Mouse (Mus musculus): ENCODE results near the gene Srgap2.
A peak's percentile ranks its signal among the peaks of the same experiment; 100 is the strongest.

The Srgap2 gene

DNA sequence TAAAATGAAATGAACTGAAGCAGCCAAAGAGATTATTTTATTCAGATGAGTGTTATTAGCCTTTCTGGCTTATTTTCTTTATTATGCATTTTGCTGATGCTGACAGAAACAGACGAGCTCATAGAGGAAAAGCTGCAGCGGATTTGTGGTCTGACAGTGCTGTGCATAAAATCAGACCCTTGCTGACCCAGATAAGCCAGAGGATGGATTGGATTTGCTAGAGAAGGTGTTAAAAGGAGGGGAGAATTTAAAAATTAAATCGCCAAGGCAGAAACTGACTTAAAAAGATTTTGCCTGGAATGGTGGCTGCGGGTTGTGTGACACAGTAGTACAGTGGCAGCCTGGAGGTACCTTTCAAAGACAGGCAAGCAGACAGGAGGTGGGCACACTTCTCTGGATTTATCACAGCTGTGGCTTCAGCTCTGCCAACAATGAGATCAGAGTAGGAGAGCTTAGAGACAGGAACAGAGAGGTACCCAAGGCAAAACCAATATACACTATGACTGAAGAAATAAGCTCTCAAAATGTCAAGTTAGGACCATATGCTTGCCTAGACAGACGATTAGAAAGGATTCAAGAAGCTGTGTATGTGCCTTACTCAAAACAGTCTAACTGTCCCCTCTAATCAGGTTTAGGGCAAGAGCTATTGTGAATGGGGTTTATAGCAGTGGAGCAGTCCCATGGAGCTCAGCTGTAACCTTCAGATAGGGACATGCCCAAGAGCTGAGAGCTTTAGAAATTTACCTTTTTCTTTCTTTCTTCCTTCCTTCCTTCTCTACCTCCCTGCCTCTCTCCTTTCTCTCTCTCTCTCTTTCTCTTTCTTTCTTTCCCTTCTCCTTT, 109.1 kb downstream of the Srgap2 start:
- no peak for DNase-seq (ENCODE audit: low spot score)

DNA sequence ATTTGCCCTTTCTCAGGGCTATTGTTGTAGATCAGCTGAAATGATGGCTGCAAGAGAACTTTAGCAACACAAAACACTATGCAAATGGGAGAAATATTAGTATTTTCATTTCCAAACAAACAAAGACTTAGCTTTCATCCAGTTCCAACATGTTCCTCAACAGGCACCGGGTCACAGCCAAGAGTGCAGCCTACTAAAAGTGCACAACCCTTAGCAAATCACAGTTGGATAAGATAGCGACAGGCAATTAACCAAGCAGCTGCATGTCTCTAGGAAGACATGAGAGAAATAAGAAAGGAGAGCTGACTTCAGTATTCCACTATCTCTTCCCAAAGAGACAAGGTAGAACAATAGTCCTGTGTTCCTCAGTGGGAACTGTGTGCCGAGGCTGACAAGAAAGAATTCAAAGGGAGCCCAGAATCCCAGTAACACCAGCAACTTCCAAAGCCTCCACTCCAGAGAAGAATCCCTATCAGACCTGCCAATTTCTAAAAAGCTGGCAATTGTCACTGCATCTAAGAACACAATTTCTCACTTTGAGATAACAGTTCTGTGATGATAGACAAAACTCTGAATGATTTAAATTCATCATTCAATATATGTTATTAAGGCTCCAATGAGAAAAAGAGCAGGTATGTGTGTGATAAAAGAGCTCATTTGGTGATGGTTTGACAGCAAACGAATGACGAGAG, 109.9 kb downstream of the Srgap2 start:
- DNase-seq (ENCODE audit: low spot score), result no peak

DNA sequence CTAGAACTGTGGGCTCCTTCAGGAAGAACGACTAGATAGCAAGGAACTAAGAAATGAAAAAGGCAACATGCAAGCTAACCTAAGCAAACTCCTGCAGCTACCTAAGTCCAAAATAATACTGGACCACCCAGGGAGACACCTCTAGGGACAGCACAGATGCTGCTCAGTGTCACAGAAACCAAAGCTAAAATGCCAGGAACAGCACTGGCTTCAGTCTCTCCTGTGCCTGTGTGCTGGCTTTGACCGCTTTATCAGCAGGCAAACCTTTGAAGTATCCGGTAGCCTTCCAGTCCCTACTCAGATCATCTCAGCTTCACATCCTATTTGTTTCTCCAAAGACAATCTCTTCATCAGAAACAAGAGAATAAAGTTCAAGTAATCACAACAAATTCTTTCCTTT, 123.6 kb downstream of the Srgap2 start:
- DNase-seq (ENCODE audit: low spot score), result no peak

DNA sequence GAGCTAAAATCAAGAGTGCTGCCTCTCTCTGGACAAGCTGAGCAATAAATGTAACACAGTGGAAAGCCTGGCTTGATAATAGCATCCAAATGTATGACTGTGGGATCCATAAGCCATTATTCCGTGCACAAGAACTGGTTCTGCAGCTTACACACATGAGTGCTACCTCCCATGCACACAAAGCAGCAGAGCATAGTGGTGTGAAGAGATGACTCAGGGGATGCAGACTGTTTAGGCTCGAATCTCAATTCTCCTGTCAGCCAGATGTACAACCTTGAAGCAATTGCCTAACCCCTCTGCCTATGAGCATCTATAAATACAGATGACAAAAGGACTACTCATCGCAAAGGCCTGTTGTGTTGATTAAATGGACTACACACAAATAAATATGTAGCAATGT, 126.3 kb downstream of the Srgap2 start:
- no peak for DNase-seq (ENCODE audit: low spot score)

DNA sequence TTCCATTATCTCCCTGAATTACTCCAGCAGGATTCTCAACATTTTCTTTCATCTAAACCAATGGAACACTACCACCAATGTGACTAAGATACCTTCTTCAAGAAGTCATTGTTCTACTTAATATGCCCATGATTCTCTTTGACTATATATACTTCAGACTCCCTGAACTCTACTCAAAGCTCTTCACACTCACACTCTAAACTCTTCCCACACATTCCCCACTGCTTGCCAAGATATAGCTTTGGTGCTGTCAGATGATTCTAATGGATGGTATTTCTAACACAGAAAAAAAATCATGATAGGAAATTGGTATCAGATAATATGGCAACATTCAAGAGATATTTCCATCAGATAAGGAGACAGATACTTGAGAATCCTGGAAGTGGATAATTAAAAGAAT, 129.0 kb downstream of the Srgap2 start:
- no peak for DNase-seq (ENCODE audit: low spot score)

DNA sequence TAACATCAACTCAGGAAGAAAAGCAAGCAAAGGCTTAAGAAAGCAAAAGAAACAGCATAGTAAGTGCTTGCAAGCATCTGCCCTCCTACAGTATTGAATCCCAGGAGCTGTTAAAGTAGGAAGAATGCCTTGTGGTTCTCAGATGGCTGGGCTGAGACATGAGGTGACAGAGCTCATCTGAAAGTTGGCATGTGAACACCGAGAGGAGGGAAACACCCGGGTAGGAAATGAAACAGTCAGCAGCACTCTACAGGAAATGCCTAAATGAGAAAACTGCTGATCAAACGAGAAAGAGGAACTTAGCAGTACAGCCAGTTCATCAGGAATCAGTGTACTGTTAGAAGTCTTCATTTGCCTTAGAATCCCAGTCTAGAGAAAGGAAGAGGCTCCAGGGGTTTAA, 142.7 kb downstream of the Srgap2 start:
- peak; percentile 63 for DNase-seq (ENCODE audit: low spot score)

DNA sequence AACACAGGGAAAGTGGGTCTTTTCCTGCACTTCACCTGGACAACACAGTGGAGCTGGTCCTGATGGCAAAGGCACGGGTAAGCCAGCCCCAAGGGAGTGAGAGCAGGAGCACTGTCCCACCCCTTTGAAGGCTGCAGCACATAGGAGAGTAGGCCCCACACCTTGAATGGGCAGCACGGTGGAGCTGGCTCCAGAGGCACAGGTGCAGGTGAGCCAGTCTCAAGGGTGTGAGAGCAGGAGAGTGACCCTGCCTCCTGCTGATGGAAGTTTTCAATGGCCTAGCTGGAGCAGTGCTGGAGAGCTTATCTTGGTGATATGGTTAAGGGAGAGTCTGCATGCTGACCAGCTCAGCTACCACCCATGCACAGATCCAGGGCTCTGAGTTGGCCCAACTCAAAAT, 145.0 kb downstream of the Srgap2 start:
- no peak for DNase-seq (ENCODE audit: low spot score)

DNA sequence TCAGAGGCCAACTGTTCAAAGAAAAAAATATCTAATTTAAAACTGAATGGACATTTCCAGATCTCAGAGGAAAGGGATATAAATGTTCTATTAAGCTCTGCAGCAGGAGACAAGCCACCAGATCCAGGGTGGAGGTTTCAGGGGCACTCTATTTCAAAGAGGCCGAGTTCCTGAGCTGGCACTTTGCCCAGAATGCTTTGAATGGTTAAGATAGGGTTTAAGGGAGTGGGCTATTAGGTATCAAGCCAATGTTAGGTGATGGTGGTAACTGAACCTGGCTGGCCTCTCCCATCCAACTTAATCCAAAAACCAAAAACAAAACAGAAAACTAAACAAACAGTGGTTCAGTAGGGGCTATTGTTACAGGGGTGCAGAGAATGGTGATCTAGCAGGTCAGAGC, 146.9 kb downstream of the Srgap2 start:
- DNase-seq (ENCODE audit: low spot score), result no peak

DNA sequence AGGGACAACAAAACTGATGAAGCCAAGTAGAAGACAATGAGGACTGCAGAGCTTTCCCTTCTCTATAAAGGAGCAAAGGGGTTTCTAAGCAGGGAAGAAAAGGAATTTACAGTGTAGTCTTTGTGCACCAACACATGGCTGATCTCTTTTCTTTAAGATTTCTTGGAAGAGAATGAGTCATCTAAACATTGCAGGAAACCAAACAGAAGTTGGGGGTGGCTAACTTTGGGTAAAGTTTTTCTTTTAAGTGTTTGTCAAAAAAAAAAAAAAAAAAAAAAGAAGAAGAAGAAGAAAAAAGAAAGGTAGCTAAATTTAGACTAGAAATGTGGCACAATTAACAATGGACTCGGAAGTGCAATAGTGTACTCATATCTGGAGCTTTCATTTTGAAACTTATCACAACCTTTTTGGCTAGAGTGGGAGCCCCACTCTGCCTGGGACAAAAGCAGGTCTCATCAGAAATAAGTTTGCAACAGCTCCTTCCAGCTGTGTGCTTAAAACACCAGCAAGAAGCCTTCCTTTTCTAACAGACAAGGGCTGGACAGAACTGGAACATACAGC, 148.2 kb downstream of the Srgap2 start:
- no peak for DNase-seq (ENCODE audit: low spot score)

DNA sequence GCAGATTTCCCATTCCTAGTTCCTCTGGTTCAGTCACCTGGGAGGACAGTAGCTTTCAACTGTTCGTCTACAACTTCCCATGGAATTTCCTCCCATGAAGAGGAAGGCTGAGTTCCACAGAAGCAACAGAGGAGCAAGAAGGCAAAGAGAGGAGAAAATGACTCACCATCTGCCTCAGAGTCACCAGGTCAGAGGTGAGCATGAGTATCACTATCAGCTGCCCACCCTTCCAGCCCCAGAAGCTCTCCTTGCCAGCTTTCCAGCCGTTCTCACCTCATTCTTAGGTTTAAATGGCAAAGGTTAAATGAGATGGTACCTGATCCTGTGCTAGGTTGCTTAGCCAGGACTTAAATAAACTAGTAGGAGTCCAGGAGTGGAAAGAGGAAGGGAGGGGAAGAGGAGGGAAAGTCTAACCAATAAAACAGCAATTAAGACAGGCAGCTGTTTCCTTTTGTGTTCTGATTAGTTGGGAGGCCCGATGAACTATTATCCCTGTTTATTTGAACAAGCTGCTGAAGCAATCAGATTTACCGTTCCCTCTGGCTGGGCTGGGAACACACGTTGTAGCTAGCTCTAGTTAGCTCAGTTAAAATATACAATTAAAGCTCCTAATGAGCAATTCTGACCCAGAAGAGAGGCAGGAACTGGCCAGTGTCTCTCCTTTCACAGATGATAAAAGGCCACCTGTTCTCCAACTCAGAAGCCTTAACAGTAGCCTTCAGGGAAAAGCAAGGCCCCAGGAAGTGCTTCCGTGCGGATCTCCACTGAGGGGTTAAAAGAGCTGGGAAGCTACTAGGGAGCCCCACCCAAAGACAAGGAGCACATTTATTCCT, 148.9 kb downstream of the Srgap2 start:
- no peak for DNase-seq (ENCODE audit: low spot score)

DNA sequence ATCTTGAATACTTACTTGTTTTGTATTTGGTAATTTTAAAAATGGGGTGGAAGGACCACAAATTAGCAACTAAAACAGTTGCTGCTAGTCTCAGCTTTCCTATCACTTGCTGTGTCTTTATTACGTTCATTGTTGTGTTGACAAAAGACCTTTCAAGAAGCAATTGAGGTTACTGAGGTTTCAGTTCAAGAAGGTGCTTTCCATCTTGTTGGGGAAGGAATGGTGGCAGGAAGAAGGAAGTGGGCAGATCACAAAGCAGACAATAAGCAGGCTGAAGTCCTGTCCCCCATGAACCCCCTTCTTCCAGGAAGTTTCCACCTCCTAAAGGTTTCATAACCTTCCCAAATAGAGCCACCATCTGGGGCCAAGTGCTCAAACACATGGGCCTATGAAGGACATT, 161.3 kb downstream of the Srgap2 start:
- DNase-seq (ENCODE audit: low spot score), result no peak

DNA sequence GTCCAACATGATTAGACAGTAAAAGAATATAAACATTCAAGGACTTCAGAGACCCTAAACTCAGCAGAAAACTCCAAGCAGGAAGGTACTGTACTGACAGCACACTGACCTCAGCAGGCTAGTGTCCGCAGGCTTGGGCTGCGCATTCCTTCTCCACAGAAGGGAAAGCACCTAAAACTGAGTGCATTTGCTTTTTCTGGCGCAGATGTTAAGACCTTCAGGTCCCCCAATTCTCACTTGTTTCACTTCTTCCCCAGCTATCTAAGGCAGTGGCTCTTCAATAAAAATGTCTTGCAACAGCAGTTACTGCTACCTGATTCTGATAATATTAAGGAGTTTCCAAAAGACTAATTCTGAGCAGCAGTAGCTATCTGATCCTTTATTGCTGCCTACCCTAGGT, 162.7 kb downstream of the Srgap2 start:
- no peak for DNase-seq (ENCODE audit: low spot score)

DNA sequence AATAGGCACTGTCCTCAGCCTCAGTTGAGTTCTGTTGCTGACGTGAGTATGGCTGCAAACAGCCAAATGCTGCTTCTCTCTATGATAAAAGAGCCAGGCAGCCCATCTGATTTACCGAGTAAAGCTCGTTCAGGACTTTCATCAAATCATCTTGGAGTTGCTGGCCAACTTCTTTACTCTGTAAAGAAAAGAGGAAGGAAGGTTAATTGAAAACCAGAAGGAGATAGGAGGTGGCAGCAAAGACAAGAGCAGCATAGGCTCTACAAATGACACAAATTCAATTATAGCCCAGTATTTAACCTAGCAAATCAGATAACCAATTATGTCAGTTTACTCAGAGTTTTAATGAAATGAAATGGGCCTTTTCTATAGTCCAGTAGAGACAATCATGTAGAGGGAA, 163.3 kb downstream of the Srgap2 start:
- no peak for DNase-seq (ENCODE audit: low spot score)

DNA sequence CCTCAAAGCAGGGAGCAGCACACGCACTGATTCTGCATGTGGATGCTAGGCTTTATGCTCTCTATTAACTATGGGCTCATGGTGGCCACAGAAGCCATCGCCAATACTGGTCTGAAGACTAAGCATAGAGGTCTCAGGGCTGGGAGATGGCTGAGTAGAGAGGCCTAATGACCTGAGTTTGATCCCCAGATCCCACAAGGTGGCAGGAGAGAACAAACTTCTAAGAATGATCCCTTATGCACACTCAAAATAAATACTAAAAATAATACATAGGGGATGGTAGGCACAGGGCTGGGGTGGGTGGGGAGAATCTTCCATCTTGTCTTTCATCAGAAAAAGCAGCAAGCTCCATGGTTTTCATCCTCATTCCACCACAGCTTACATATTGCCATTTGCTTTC, 165.1 kb downstream of the Srgap2 start:
- no peak for DNase-seq (ENCODE audit: low spot score)

DNA sequence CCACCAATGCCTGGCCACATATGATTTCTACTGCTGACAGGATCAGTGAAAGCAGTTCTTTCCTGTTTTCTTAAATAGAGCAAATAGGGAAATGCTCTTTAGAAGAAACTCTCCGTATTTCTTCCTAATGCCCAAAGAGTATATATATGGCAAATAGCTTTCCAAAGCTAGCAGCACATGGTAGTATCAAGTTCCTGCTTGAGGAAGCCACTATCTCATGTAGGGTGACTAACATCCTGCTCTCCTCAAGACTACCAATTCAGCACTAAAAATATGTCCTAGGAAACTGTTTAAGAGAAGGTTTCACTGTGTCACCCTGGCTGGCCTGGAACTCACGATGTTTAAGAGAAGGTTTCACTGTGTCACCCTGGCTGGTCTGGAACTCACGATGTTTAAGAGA, 166.4 kb downstream of the Srgap2 start:
- no peak for DNase-seq (ENCODE audit: low spot score)

DNA sequence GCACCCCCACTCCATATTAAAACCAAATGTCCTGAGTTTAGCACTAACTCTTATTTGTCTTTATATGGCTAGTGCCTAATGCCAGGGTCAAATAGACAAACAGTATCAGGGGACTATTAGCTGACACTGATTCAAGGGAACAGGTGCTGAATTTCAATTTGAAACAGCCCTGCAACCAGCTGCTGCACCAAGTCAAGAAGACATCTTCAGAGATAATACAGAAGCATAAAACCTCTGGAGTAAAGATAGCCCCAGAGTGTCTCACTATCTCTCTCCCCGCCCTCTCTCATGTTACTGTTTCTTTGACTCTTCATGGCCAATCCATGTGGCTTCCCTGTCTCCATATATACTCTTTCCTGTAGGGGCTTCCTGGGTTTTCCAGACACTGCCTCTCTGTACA, 167.5 kb downstream of the Srgap2 start:
- no peak for DNase-seq (ENCODE audit: low spot score)

DNA sequence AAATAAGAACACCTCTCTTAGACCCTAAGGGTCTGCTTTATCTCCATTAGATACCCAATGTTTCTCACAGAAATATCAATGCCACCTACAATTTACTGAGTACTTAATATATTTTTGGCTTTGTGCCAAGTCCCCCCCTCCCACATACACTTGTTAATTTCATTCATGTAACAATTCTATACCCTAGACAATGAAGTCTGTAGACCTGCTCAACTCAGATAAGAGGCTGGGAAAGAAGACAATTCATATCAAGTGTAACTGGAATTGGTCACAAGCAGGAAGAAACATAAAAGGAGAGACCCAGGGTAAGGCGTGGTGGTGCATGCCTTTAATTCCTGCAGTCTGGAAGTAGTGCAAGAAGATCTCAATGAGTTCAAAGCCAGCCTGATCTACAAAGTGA, 169.9 kb downstream of the Srgap2 start:
- no peak for DNase-seq (ENCODE audit: low spot score)

DNA sequence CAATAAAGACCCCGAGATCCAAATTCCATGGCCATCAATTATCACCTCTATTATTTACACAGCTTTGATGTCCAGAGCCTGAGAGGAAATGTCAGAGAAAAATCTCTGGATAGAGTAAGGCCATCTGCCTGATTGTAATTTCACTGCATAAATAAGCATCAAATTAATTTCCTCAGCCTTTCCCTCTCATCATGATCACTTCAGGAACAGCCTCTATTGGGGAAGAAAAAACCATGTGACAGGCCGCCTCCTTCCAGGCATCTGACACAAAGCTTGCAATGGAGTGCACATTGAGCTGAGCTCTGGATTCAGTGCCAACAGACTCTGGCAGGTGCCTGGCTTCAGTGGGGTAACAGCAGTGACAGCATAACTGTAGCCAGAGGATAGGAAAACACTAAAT, 175.7 kb downstream of the Srgap2 start:
- no peak for DNase-seq (ENCODE audit: low spot score)

DNA sequence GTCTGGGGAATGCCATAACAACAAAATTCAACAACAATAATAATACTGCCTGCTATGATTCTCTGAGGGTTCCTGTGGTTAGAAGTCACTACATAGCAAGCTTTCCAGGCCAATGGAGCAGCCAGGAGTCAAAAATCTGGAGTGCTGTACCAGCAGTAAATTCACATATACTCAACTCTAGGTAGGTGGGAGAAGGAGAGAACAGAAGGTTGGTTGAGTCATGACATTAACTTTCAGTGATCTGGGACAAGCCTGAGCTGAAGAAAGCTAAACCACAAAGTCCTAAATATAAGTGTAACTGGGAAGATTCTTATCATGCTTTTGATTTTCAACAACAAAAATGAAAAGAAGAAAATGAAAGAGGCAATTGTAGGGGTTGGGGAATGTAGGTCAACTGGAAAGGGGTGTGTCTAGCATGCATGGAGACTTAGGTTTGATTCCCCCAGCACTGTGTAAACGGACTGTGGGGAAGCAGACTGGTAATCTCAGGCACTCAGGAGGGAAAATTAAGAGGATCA, 177.1 kb downstream of the Srgap2 start:
- no peak for DNase-seq (ENCODE audit: low spot score)

DNA sequence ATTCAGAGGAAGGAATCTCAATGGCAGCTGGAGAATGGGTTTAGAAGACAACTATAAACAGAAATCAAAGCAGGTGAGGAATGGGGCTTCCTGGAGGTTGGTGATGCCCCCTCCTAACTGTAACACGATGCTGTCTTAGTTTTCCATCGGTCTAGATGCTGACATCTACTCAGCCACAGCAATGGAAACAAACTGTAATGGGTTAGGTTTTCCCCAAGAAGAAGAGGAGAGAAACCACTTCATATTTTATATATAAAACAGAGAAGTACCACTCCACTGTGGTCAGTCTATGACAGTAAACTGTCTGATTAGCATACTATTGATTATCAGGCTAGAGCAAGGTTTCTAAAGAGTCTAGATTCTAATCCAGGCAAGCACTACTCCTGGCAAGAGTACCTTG, 179.4 kb downstream of the Srgap2 start:
- no peak for DNase-seq (ENCODE audit: low spot score)

DNA sequence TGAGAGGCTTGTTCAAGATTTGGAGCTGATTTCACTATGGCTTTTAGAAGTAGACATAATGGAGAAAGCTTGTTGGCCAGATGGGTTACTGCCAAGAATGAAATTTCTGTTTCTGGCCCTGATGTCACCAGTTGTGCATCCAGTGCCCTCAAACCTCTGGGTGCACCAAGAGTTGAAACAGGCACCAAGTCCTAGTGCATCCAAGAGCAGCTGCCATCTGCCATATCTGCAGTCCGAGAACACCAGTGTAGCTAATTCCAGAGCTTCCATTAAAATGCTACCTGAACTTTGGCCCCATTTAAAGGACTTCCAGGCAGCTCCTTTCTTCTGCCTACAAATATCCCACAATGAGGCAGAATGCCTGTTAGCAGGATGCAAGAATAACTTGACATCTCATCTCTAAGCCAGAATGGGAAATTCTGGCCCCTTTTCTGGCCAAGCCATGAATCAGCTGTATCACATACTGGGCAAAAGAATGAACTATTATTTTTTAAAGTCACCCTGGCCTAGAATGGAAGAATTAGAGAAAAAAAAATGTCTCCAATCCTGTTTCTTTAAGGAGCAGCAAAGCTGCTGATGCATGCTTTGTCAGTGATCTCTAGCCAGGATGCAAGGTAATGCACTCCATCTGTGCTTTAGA, 180.1 kb downstream of the Srgap2 start:
- DNase-seq (ENCODE audit: low spot score), result no peak

All from lung, postnatal 25 days (tissue).